Mouse (Mus musculus): ENCODE data around the gene Ankzf1. TPM values are rescaled to one million over a fixed set of nuclear protein-coding genes. Genes with fewer than 3 reads are reported as not detected.

Ankzf1 gene
- total RNA-seq, 2 experiments from 2014 or later = 7.8 to 10.8 TPM

DNA sequence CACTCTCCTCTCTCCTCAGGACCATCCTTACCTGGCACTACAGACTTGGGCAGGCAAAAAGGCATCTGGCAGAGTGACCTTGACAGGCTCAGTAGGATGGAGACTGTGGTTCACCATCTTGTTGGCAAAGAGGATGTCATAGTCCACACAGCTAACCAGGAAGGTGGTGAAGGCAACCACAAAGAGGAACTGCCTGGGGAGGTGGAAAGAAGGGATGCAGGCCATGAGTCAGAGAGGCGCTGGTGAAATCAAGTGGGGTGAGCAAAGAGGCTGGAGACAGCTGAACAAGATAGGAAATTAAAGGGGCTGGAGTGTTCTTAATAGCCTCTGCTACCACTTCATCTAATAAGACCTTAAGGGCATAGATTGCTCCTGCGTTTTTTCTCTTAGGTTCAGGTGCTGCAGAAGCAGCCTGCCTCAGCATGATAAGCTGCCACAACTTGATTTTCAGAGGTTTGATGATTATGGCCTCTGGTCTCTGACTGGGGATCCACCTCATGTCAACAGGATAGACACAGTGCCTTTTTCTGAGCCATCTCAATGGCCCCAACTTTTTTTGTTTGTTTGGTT lies 4.0 kb upstream of the Ankzf1 start:
- no peak for DNase-seq

DNA sequence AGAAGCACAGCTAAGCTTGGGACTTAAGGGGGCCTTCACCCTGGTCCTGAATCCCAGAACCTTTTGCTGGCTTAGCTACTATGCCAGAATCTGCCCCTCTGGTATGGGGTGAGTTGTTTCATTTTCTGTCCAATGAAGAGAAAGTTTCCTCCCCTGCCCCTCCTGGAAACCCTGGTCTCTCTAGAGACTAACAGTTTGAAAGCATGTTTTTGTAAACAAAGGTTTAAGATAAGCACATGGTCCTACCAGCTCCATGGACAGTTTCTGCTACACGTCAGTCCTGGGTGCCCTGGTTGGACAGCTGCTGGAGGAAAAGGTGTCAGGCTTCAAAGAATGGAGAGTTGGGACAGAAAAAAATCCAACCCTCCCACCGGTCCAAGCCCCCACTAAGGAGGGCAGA lies 1.4 kb upstream of the Ankzf1 start:
- no peak for DNase-seq

DNA sequence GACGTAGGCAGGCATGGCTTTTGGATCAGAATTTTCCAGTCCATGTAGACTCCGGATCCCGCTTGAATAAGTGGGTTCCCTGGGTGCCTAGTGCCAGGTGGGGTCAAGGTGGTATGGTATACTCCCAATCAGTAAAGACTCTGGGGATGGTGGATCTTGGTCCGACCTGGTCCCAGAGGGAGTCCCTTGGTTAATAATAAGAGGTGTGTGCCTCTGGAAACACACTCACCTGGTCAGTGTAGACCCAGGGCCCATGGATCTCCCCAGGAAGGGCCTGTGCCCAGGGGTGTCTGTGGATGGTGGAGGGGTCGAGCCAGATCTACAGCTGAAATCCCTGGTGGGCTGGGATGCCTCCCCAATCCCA lies 711 bp upstream of the Ankzf1 start:
- no peak for DNase-seq

DNA sequence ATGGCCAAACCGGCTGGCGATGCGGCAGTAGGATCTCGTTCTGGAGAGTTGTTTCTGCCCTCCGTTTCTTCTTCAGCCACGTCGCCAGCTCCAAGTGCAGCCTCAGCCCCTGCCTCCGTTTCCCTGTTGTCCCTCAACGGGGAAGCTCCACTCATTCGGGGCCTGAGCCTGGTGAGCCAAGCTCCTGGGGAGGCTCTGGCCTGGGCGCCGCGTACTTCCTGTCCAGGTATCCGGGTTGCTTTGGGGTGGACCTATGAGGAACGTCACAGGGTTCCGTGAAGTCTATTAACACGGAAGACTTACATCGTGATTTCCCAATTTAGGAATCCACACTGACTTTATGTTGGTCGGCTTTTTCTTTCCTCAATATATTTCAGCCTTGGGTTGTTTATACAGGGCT lies 501 bp downstream of the Ankzf1 start:
- DNase-seq = peak in 1 of 2 experiments; percentile 47

DNA sequence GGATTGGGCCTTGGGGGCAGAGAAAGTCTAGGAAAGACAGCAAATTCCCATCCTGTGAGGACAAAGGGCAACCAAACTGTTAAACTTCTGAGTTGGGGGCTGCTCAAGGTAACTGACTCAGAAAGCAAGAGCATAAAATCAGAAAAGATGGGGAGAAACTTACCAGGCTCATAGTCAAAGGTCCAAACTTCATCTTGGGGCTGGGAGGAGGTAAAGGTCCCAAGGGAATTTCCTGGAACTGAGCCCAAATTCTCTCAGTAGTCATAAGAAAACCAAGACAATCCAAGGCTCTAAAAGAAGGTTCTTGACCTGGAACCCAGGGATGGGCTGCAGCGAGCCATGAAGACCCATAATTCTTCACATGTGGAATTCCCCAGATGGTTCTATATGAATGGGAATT lies 9.3 kb downstream of the Ankzf1 start:
- no peak for DNase-seq

DNA sequence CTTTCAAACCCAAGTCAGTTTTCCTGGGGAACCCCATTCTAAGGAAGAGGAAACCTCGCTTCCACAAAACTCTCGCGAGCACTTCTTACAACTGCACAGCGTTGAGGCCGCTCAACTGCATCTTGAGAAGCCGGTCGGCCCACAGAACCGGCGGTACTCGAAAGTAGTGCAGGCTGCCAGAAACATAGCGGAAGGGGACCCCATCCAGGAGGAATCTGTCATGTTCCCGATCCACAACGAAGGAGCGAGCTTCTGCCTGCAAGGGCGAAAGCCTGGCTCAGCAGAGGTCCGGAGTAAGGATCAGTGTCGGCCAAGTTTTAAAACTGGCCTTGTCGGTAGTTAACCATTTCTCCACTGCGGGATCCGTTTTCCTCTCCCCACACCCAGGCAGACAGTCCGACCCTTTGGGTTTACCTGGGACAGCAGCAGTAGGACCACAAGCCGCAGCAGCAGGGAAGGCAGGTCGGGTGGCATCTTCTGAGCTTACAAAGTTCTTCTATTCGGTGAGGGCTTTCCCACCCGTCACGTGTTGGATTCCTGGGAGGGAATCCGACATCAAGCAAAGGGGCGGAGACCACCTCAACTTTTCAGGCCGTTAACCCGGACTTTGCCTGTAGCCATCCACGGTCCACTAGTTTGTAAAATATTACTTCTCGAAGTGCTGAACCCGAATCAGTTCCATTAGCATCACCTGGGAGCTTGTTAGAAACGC lies 17.2 kb downstream of the Ankzf1 start:
- DNase-seq = peak; percentile 46 to 56

DNA sequence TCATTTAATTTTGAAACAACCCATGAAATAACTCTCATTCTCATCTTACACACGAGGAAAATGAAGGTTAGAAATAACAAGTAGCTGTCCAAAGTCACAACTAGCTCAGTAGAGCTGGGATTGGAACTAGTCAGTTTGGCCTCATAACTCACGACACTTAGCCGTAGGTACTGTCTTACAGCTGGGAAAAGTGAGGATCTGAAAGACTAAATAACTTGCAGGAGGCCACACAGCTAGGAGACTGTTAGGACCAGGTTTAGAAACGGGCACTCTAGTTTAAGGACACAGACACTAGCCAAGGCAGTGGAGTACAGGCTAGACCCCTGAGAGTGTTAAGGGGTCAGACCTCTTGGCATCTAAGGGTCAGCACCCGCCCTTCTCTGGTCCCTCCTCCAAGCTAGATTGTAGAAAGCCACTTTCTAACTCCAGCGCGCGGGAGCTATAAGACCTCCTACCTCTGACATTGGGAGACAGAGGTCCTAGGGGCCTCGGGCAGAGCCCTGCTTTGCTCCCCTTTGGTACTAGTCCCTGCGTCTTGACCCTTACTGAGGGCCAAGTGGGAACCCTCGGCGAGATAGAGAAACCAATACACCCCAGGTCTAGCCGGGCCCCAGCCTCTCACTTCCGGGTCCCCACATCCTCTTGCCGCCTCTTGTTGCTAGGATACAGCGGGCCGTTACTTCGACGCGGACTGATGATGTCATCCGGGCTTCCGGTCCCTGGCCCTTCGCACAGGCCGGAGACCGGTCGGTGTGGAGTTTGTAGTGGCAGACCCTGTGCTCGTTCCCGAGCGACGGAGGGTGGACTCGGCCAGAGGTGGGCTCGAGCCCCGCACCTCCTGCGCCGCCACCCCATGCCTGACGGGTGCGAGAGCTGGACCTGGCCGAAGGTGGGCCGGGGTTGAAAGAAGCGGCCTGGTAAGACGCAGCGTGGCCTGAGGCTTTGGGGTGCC lies 18.5 kb downstream of the Ankzf1 start, which contains the start of the genes Glb1l and Stk16:
Glb1l (minus strand) TSS at position 678 of the 952 bp plus-strand sequence.
Stk16 (plus strand) TSS at position 703 of the 952 bp plus-strand sequence.
- peak; percentile 98 for DNase-seq

DNA sequence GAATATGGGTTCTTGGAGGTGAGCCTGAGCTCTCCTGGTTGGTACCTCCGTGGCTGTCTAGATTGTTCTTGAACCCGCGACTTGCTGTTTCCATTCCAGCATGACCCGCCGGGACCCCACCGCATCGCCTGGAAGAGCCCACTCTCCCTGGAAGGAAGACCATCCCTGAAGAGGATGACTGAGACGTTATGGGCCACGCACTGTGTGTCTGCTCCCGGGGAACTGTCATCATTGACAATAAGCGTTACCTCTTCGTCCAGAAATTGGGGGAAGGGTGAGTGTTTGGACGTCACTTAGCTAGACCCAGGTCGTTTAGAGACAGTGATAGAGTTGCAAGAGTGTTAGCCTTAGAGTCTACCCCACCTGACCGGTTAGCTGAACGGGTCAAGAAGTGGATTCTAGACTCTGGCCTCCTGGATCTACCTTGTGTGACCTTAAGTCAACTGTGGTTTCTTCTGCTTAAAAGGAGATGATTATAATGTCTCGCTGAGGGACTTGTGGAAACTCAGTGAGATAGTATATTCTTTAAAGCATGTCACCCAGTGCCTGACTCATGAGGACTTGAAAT lies 19.3 kb downstream of the Ankzf1 start:
- DNase-seq = no peak

DNA sequence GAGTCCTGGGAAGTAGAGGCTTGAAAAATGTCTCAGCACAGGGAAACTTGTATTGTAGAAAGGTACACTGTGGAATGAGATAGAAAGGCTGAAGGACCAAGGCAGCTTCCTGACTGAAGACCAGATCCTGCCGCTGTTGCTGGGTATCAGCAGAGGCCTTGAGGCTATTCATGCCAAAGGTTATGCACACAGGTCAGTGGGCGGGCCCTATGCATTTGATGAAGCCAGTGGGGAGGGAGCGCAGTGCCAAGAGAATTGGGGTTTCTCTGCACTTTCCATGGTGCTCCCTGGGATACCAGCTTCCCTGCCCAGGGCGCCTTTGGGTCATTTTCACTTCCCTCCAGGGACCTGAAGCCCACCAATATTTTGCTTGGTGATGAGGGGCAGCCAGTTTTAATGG lies 20.6 kb downstream of the Ankzf1 start:
- no peak for DNase-seq

DNA sequence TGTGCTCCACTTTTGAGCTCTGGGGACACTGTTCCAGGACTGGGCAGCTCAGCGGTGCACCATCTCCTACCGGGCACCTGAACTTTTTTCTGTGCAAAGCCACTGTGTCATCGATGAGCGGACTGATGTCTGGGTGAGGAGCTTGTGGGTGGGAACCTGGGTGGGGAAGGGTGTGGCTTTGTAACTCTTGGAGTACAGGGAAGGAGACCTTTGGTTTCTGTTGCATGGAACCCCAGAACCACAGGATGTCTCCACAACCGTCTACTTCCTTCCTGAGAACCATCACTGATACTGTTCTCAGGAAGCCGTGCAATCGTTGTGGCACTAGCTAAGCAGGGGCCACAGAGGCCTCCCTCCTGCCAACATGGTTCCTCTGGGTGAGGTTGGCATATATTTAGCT lies 21.1 kb downstream of the Ankzf1 start:
- DNase-seq = no peak

DNA sequence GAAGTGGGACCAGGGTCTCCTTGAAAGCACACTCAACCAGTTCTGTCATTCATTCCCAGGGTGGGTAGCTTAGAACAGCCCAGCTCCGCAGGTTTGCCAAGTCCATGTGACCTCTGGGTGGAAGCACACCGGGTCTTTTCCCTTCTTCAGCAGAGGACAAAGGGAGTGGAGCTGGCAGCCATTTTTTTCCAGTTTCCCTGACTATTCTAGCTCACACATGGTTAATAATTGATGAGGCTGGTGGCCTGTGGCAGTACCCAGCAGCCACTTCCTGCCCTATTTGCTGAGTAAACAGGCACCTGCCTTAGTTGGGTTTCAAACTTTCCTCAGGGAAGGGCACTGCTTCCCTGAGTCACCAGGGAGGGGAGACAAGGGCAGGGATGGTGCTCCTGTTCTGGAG lies 22.5 kb downstream of the Ankzf1 start:
- peak in 1 of 2 experiments; percentile 30 for DNase-seq

DNA sequence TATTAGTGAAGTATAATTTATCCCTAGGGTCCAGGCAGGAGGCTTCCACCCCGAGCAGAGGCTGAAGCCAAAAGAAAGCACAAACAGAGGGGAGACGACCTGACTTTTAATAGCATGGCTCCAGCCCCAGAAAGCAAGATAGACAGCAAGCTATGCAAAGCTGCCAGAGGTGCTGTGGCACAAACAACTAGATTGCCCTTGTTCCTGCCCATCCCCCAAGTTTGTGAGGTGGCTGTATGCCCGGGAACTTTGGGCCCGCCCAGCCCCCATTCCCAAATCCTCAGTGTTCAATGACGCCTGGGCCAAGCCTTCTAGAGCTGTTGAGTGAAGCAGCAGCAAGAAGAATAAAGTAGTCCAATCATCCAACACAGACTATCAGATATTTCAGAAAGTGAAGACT lies 22.9 kb downstream of the Ankzf1 start:
- DNase-seq = peak; percentile 84 to 85

DNA sequence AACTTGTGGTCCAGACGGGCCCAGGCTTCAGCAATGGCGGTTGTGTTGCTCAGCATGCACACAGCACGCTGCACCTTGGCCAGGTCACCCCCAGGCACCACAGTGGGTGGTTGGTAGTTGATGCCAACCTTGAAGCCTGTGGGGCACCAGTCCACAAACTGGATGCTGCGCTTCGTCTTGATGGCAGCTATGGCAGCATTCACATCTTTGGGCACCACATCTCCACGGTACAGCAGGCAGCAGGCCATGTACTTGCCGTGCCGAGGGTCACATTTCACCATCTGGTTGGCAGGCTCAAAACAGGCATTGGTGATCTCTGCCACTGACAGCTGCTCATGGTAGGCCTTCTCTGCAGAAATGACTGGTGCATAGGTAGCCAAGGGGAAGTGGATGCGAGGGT lies 23.8 kb downstream of the Ankzf1 start:
- peak; percentile 25 to 28 for DNase-seq

DNA sequence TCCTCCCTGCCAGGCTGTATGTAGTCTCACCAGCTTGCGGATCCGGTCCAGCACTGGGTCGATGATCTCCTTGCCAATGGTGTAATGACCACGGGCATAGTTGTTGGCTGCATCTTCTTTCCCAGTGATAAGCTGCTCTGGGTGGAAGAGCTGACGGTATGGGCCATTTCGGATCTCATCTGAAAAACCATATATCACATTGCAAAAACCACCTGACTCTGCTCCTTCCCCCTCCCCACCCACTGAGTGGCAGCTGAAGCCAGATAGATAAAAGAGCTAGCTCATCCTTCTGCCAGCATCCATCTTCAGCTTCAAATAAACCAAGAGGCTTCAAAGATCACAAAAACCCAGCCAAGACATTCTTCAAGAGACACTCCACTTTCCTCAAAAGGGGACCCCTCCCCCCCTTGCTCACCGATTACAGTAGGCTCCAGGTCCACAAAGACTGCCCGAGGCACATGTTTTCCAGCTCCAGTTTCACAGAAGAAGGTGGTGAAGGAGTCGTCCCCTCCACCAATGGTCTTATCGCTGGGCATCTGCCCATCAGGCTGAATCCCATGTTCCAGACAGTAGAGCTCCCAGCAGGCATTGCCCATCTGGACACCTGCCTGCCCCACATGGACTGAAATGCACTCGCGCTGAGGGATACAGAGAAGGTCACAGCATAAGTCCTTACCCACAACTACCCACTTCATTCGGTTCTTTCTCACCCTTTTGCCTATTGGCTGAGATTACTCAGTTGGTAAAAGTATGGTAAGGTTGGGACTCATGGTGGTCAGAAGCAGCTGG lies 25.0 kb downstream of the Ankzf1 start:
- DNase-seq = peak; percentile 78 to 79

DNA sequence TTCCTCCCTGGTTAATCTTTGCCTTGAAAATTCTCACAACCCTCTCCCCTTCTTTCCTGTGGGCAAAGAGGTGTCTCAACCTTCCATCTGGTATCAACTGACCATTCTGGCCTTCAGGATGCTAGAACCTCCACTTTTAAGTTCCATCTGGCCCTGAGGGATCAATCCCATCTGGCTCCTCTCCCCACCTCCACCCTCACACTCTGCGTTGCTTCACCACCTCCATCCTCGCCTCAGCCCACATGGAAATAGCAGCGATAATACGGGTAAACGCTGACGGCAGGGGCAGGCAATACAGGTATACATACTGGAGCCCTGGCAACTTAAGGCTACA lies 25.9 kb downstream of the Ankzf1 start:
- no peak for DNase-seq

DNA sequence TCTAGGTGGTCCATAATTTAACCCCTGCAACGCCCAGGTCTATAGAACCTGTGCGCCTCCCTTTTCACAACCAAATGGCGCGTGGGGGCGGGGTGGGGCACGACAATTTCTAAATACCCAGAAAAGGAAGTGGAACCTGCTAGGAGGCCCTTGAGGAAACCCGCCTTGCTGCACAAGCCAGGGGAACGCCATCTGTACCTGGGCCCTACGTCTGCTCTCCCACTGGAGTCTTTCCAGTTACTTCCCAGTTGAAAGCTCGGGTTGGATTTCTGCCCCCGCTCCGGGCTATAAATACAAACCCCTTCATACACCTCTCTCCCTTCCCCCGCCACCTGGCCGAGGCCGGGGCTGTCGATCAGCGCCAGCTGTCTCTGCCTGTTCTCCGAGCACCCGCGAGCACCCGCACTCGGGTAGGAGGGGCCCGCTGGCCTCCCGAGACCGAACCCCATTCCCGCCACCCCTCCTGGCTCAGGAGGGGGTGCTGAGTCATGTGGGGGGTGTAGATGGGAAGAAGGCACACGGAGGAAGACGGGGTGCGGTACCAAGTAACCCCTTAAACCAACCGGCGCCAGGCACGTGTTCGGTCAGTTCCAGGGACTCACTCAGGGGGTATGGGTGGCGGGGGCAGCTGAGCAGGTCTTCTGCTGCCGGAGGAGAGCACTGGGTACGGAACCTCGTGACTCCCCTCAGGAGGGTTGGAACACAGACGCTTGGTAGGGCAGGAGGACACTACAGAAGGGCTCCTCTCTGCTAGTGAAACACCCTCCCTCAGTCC lies 26.5 kb downstream of the Ankzf1 start:
- DNase-seq = peak; percentile 84 to 85

DNA sequence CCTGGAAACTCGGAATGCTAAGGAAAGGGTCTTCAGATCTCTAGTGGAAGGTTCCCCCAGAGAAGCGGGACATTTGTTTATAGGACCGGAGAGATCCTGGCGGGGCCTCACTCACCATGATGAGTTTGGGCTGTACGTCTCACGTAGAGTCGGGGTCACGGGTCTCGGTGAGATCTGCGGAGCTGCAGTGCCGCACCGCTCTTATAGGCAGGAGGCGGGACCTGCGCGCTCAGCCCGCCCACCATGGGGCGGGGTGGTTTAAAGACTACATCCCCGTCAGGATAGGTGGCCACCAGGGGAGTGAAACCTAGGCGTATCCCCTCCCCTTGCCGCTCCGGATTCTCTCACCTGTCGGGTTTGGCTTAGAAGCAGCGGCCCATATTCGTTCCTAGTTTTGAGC lies 27.1 kb downstream of the Ankzf1 start:
- DNase-seq = peak; percentile 94 to 96

DNA sequence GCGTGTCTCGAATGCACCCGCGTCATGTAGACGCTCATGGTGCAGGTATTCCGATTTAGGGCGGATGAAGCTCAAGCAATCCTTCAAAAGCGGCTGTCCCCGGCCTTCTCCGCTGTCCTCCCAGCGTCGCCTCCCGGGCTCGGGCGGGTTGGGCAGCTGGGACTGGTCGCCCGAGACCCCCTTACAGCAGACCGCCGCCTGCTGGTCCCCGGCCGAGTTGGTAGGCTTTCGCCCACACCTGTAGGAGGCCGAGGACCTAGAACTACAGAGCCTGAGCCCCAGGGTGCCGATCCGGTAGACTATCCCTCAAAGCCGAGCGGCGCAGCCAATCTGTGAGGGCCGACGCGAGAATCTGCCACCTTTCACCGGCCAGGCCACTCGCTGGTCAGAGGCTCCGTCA lies 27.6 kb downstream of the Ankzf1 start, which contains the start of gene Tuba4a:
Tuba4a (minus strand) TSS at position 335 of the 400 bp plus-strand sequence.
- DNase-seq = no peak

DNA sequence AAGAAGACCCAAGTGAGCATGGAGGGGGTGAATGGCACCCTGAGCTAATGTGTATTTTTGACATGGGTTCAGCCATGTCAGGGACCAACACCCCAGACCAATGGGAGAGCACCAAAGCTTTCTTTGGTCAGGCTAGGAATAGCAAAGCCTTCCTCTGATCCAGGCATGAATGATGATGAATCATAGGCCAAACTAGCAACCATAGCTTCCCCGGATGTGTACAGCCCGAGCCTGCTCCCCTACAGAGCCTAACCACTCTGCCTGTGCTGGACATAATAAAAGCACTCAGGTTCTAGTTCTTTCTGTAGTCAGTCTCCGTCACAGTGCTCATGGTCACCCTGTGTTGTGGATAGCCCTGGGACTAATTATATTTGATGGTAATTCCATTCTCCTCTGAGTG lies 29.6 kb downstream of the Ankzf1 start:
- no peak for DNase-seq

DNA sequence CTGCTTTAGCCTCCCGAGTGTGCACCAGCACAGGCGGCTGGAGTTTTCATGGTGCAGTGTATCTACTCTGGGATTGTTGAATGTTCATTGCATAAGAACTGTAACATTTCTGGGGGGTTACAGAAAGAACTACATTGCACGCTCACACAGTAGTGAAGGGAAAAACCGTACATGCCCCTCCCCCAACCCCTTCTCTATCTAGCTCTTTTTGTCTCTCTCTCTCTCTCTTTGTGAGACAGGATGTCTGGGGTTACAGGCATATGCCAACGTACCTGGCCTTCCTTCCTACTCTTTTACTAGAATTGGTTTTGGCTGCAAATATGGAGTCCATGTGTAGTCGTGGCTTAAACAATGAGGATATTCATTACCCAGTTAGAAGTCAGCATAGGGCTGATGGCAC lies 31.0 kb downstream of the Ankzf1 start:
- DNase-seq = no peak

DNA sequence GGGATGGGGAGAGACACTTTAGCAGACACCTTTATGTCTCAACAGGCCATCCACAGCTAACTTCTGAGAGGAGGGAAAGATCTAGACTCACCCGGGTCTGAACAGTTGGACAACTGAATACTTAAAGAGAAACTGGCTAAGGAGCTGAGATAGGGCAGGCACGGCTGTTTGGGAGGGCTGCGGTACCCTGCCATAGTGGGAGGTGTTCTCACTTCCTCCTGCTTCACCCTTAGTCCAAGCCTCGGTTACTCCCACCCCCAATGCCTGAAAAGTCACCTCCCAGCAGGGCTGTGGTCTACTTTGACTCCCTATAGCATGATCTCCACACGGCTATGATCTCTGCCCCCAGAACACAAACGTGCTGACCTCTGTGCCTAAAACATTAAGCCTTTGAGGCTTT lies 31.6 kb downstream of the Ankzf1 start:
- no peak for DNase-seq
